Mouse (Mus musculus) myocyte (in vitro differentiated cells): Measurements from ENCODE around the gene Wasf3. TPM values are rescaled to one million over a fixed set of nuclear protein-coding genes. Genes with fewer than 3 reads are reported as not detected.
"Not testable (repeated sequence)": the region's sequence is repeated elsewhere in the genome, so short reads cannot be mapped to it uniquely, and the experiment has no call there.

Source experiments
- H3K27me3 ChIP-seq: one replicate; pipeline ENCODE4 v1.6.1; 2011; ENCODE audit not compliant: control insufficient read depth, insufficient read depth, insufficient read length
- H3K36me3 ChIP-seq: one replicate; pipeline ENCODE4 v1.6.1; 2011; ENCODE audit not compliant: control insufficient read depth, insufficient read depth
- H3K4me2 ChIP-seq: one replicate; pipeline ENCODE4 v1.6.1; 2011; ENCODE audit warnings: low read depth, control low read depth
- H3K4me3 ChIP-seq: one replicate; pipeline ENCODE4 v1.5.1; 2011; ENCODE audit warnings: mild to moderate bottlenecking, control low read depth, moderate library complexity
- H3K79me2 ChIP-seq: one replicate; pipeline ENCODE4 v1.6.1; 2011; ENCODE audit not compliant: control insufficient read depth, insufficient read depth
- H3ac ChIP-seq: one replicate; pipeline ENCODE4 v1.6.1; 2011; ENCODE audit not compliant: control insufficient read depth, insufficient read length
- CEBPB ChIP-seq: IDR thresholded peaks from 2 replicates; pipeline ENCODE4 v1.6.1; 2011; ENCODE audit warnings: mild to moderate bottlenecking, moderate library complexity; ENCODE audit not compliant: poor library complexity, insufficient read depth, severe bottlenecking
- E2F4 ChIP-seq: IDR thresholded peaks from one replicate; pipeline ENCODE4 v1.6.1; 2011; ENCODE audit warnings: mild to moderate bottlenecking, control low read depth, moderate library complexity; ENCODE audit not compliant: insufficient read depth
- MAX ChIP-seq: IDR thresholded peaks from one replicate; pipeline ENCODE4 v1.6.1; 2011; ENCODE audit warnings: low read depth, mild to moderate bottlenecking, control low read depth
- MYOD1 ChIP-seq, 3 experiments: IDR thresholded peaks; one replicate each; pipeline ENCODE4 v1.6.1; 2011; ENCODE audit warnings: control low read depth in 2 of 3, low read depth in 2 of 3, mild to moderate bottlenecking in 2 of 3, moderate library complexity in 1 of 3; ENCODE audit not compliant: insufficient read length in 2 of 3, control insufficient read depth in 1 of 3
- MYOG ChIP-seq, 3 experiments: IDR thresholded peaks; one replicate each; pipeline ENCODE4 v1.6.1; 2011; ENCODE audit warnings: control low read depth in 2 of 3, low read depth in 2 of 3, mild to moderate bottlenecking in 2 of 3; ENCODE audit not compliant: insufficient read length in 2 of 3, control insufficient read depth in 1 of 3, insufficient read depth in 1 of 3
- POLR2A ChIP-seq: IDR thresholded peaks from one replicate; pipeline ENCODE4 v1.6.1; 2011; ENCODE audit warnings: low read depth, mild to moderate bottlenecking, control low read depth, moderate library complexity; ENCODE audit not compliant: insufficient read length
- POLR2AphosphoS2 ChIP-seq: IDR thresholded peaks from one replicate; pipeline ENCODE4 v1.6.1; 2011; ENCODE audit warnings: low read depth, control low read depth; ENCODE audit not compliant: insufficient read length
- REST ChIP-seq: IDR thresholded peaks from one replicate; pipeline ENCODE4 v1.6.1; 2011; ENCODE audit warnings: mild to moderate bottlenecking, control low read depth, moderate library complexity; ENCODE audit not compliant: insufficient read depth, insufficient read length
- SRF ChIP-seq: IDR thresholded peaks from one replicate; pipeline ENCODE4 v1.6.1; 2011; ENCODE audit warnings: low read depth; ENCODE audit not compliant: control insufficient read depth, insufficient read length
- TCF12 ChIP-seq: IDR thresholded peaks from one replicate; pipeline ENCODE4 v1.6.1; 2011; ENCODE audit warnings: mild to moderate bottlenecking, control low read depth; ENCODE audit not compliant: poor library complexity, insufficient read depth, severe bottlenecking
- TCF3 ChIP-seq: IDR thresholded peaks from one replicate; pipeline ENCODE4 v1.6.1; 2011; ENCODE audit warnings: low read depth, control low read depth; ENCODE audit not compliant: insufficient read length
- USF1 ChIP-seq: IDR thresholded peaks from one replicate; pipeline ENCODE4 v1.6.1; 2011; ENCODE audit warnings: low read depth, mild to moderate bottlenecking, control low read depth, moderate library complexity
- polyA plus RNA-seq: library from polyadenylated mRNA; unstranded; fragments of >200 nt; fragmentation: generic; extraction: Trizol; gene quantifications from one replicate; pipeline ENCODE4 v1.2.1, GENCODE M21; 2012; ENCODE audit warnings: missing spikeins

Wasf3 gene
- polyA plus RNA-seq, 1 experiment = not detected

- Histone ChIP-seq H3K36me3 (no peaks in the 10 kb centered on the region), H3ac (no peak overlapping the region), H3K4me3 (no peak overlapping the region), H3K79me2 (no peaks in the 10 kb centered on the region), H3K4me2 (no peak overlapping the region), H3K27me3 (no peaks in the 10 kb centered on the region)
- no peak for TF ChIP-seq POLR2AphosphoS2
- no peak for TF ChIP-seq SRF
- TF ChIP-seq REST = no peak
- TF ChIP-seq POLR2A = no peak
- TF ChIP-seq CEBPB = no peak
- TF ChIP-seq TCF3 = no peak
- no peak for TF ChIP-seq TCF12
- TF ChIP-seq USF1 = no peak
- TF ChIP-seq MYOD1 (IDR thresholded peaks at IDR 0.05; ENCODE audit: control insufficient read depth in 1 of 3, insufficient read length in 2 of 3, low read depth in 2 of 3) = no peak
- no peak for TF ChIP-seq E2F4
- TF ChIP-seq MAX = no peak
- TF ChIP-seq MYOG (IDR thresholded peaks at IDR 0.05; ENCODE audit: control insufficient read depth in 1 of 3, insufficient read depth in 1 of 3, insufficient read length in 2 of 3, low read depth in 2 of 3) = no peak
These were observed 12.5 kb downstream of the Wasf3 start for GRCm38 (mm10) chr5:146397253-146397652.

GRCm38 (mm10) chr5:146398386-146399115, 13.8 kb downstream of the Wasf3 start:
- H3K79me2 ChIP-seq = no peaks in the 10 kb centered on the region
- no peak overlapping the region for H3ac ChIP-seq
- no peak overlapping the region for H3K4me3 ChIP-seq
- H3K27me3 ChIP-seq = no peaks in the 10 kb centered on the region
- H3K36me3 ChIP-seq = no peaks in the 10 kb centered on the region
- TF ChIP-seq SRF (no peak), USF1 (no peak), POLR2A (no peak), CEBPB (no peak), E2F4 (no peak), MYOG (IDR thresholded peaks at IDR 0.05; ENCODE audit: control insufficient read depth in 1 of 3, insufficient read depth in 1 of 3, insufficient read length in 2 of 3, low read depth in 2 of 3) (no peak), MAX (no peak), POLR2AphosphoS2 (no peak)
- no peak overlapping the region for H3K4me2 ChIP-seq

- H3K4me3 ChIP-seq, H3K4me2 ChIP-seq, H3K27me3 ChIP-seq, H3K79me2 ChIP-seq, H3K36me3 ChIP-seq, H3ac ChIP-seq: not testable (repeated sequence)
These were observed 16.2 kb downstream of the Wasf3 start for GRCm38 (mm10) chr5:146401012-146401411.

- H3K4me2 ChIP-seq = no peak overlapping the region
These were observed 17.5 kb downstream of the Wasf3 start for GRCm38 (mm10) chr5:146402311-146402710.

GRCm38 (mm10) chr5:146403923-146404322, 19.1 kb downstream of the Wasf3 start:
- no peaks in the 10 kb centered on the region for H3K27me3 ChIP-seq
- H3K79me2 ChIP-seq = no peaks in the 10 kb centered on the region
- no peak overlapping the region for H3ac ChIP-seq
- no peak for TF ChIP-seq MYOG (IDR thresholded peaks at IDR 0.05; ENCODE audit: control insufficient read depth in 1 of 3, insufficient read depth in 1 of 3, insufficient read length in 2 of 3, low read depth in 2 of 3)
- no peak for TF ChIP-seq TCF3
- no peak for TF ChIP-seq REST
- no peak for TF ChIP-seq E2F4
- no peak for TF ChIP-seq POLR2A
- TF ChIP-seq MAX = no peak
- TF ChIP-seq TCF12 = no peak
- no peak for TF ChIP-seq MYOD1 (IDR thresholded peaks at IDR 0.05; ENCODE audit: control insufficient read depth in 1 of 3, insufficient read length in 2 of 3, low read depth in 2 of 3)
- TF ChIP-seq CEBPB = no peak
- no peak for TF ChIP-seq USF1
- TF ChIP-seq SRF = no peak
- no peak for TF ChIP-seq POLR2AphosphoS2
- no peak overlapping the region for H3K4me3 ChIP-seq
- no peak overlapping the region for H3K4me2 ChIP-seq
- H3K36me3 ChIP-seq = no peaks in the 10 kb centered on the region

More at GRCm38 (mm10) chr5:146402311-146402710, 17.5 kb downstream of the Wasf3 start:
- no peaks in the 10 kb centered on the region for H3K79me2 ChIP-seq
- no peak overlapping the region for H3K4me3 ChIP-seq
- no peaks in the 10 kb centered on the region for H3K36me3 ChIP-seq
- no peak overlapping the region for H3ac ChIP-seq
- H3K27me3 ChIP-seq = no peaks in the 10 kb centered on the region
- TF ChIP-seq TCF3 (no peak), TCF12 (no peak), POLR2AphosphoS2 (no peak)

- H3K4me2 ChIP-seq = no peak overlapping the region
- H3K79me2 ChIP-seq = no peaks in the 10 kb centered on the region
- H3K27me3 ChIP-seq = no peaks in the 10 kb centered on the region
- H3ac ChIP-seq = no peak overlapping the region
- no peak for TF ChIP-seq SRF
- no peak for TF ChIP-seq MAX
- H3K36me3 ChIP-seq = no peaks in the 10 kb centered on the region
- H3K4me3 ChIP-seq = no peak overlapping the region
These were observed 21.3 kb downstream of the Wasf3 start for GRCm38 (mm10) chr5:146406133-146406532.
